Mouse (Mus musculus) telencephalon, adult 2 months (tissue): ENCODE results near the gene Fam83c.
"Not testable (repeated sequence)": the region's sequence is repeated elsewhere in the genome, so short reads cannot be mapped to it uniquely, and the experiment has no call there.

Experiments
- DNase-seq: peaks from one replicate; pipeline ENCODE4 v3.0.0-alpha.2; 2011; ENCODE audit warnings: low read depth, low spot score

The Fam83c gene

GRCm38 (mm10) chr2:155834732-155835131 is at the start of gene Fam83c:
Fam83c (minus strand) TSS chr2:155834854.
- DNase-seq, result no peak

GRCm38 (mm10) chr2:155882087-155882486 is 47.4 kb upstream of the Fam83c start:
- no peak for DNase-seq

GRCm38 (mm10) chr2:155878964-155879876 is 44.6 kb upstream of the Fam83c start:
- DNase-seq, result no peak

DNA sequence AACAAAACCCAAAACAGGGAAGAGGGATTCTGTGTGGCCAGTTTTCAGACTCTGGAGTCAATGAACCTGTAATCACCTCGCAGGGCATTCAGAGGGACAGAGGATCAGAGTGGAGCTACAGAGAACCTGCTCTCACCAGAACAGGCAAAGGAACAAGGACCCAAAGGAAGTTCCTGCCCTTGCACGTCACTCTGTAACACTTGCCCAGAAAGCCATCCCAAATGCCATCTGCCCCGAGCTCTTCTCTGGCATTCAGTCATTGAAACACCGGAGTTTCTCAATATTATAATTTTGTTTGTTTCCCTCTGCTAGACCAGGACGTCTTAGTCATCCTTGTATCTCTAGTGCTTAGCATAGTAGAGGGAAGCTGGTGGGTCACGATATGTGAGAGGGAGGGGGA is 39.0 kb upstream of the Fam83c start:
- DNase-seq, result no peak

DNA sequence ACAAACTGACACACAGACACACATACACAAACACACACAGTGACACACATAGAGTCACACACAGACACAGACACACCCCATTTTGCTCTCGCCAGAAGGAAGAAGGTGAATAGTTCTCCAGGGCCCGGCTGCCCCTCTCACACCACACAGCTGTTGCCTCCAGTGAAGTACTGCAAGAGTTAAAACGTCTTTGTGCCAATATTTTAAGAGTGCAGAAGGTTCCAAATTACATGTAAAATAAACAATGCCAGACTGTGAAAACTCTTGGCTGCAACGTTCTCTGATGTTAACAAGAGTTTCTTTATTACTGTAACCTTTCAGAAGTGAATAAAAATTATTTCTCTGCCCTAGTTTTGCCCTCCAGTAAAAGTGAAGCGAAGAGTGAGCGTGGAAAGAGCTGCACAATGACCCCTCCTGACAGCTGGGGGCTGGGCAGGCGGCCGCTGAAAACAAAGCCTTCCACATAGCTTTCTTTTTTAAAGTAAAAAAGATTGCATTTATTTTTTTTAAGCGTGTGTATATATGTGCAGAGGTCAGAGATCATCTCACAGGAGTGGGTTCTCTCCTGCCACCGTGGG is 38.4 kb upstream of the Fam83c start:
- no peak for DNase-seq

DNA sequence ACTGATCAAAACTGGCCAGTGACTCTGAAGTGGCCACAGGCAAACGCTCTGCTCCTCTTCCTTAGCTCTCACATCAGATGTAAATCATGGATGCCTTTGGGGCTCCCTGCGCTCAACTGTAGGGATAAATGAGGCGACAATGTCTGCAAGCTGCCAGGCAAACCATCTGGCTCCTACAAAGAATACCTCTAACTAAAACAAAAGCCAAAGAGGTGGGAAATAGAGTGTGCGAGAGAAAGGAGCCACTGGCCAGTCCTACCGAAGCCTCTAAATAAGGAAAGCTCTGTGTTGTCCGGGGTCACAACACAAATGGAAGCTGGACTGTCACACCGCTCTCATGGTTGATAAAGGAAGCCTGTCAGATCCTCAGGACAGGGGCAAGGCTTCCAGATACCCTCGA is 37.8 kb upstream of the Fam83c start:
- DNase-seq, result no peak

DNA sequence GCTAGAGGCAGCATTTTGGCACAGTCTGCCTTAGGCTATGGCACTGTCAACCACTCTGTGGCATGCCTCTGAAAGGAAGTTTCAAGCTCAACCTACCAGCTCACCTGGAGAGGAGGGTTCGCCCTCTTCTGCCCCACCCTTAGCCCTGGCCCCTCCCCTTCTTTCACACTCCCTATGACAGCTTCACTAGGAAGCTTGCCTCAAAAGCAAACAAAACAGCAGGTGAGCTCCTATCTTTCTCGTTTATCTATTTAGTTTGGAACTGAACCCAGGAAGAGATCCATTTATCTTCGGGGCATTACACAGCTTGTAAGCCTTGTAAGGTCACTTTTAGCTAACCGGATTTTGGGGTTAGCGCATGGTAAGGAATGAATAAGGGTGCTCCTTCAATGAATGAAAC is 35.1 kb upstream of the Fam83c start:
- DNase-seq, result no peak

GRCm38 (mm10) chr2:155868320-155868719 is 33.7 kb upstream of the Fam83c start:
- no peak for DNase-seq

DNA sequence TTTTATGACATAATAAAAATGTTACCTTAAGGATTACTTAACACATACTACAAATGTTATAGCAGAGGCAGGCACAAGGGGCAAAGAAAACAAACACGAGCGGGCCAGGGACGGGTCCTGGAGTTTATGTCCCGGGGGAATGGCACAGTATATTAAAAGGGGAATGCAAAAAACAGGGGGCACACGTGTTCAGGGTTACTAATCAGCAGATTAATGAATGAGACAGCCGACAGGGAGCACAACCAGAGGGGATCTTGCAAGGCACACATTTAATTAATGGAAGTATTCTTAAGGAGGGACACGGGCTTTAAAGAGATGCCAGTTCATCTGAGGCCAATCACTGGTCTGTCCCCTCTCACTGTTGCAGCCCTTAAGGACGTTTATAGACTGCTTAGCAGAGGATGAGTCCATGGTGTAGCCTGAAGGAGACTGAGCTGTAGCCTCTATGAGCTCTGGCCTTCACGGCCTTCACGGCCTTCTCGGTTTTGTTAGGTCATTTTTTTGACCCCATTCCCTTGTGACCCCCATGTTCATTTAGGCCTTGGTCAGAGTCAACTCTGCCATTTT is 28.7 kb upstream of the Fam83c start:
- DNase-seq, result no peak

GRCm38 (mm10) chr2:155862573-155863300 is 28.1 kb upstream of the Fam83c start:
- no peak for DNase-seq

DNA sequence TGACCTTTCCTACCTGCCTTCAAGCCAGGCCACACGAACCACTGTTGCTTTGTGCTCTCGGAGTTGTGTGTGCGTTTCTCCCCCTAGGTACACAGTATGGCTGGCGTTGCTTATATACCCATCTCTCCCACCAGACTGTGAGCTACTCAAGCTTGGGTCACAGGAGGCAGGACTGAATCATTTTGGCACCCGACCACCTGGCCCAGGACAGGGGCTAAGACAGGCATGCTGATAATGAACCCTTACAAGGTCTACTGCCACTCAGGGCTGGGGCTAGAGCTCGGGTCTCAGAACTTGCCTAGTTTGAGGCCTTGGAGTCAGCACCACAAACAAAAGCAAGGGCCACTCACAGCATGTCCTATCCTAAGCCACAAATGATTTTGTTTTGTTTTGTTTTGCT is 26.9 kb upstream of the Fam83c start:
- DNase-seq, result no peak

- DNase-seq, result no peak
These were observed 25.4 kb upstream of the Fam83c start for GRCm38 (mm10) chr2:155860102-155860501.

DNA sequence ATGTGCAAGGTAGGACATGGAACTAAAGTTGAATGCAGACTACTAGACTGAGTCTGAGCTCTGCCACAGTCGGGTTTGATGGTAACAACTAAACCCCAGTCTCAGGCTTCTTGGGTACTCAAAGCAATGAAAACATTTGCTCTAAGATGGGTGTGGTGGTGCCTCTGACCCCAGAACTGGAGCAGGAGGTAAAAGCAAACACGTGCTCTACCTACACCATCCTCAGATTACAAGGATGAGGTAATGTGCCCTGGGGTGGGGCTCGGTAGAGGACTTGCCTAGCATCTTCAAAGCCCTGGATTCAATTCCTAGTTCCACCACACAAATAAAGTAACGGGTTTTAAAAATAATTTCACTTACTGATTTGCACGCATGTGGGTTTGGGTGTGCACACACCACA is 17.9 kb upstream of the Fam83c start:
- no peak for DNase-seq

GRCm38 (mm10) chr2:155850120-155850519 is 15.5 kb upstream of the Fam83c start:
- DNase-seq, result no peak

- no peak for DNase-seq
These were observed 14.8 kb upstream of the Fam83c start for GRCm38 (mm10) chr2:155849464-155849863.

DNA sequence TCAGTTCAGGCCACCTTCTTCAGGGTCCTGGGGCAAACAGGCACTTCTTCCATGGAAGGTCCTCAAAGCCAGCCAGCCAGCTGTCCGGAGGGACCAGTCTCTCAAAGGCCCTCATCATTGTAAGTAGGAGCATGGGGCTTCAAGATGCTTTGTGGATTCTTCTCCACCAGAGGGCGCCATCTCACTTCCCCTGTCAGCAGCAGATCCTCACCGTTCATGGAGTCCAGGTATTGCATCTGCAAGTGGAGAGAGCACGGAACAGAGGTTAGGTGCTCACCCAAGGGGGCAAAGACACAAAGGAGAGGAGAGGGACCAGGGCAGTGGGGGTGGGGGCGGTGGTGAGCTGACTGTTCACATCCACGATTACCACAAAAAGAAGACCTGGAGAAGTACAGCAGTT is 13.6 kb upstream of the Fam83c start:
- peak; percentile 44 for DNase-seq

DNA sequence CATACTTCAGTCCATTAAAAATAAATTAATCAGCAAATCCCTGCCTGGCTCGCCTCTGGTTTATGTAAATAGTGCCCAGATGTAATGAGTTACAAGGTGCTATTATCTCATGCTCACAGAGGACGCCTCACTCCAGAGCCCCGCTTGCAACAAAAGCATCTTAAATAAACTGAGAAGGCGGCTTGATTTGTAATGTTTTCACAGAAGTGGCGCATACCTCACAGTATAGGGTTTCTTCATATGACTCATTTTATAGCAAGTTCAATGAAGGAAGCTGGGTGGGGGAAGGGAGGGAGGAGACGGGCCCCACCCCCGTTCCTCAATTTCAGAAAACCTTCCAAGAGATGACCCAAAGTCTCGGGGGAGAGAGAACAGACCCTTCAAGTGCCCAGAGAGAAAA is 12.3 kb upstream of the Fam83c start:
- DNase-seq, result no peak

- no peak for DNase-seq
These were observed 4.3 kb upstream of the Fam83c start for GRCm38 (mm10) chr2:155838961-155839360.

GRCm38 (mm10) chr2:155837961-155838360 is 3.3 kb upstream of the Fam83c start:
- DNase-seq, result no peak

GRCm38 (mm10) chr2:155832087-155832486 is 2.6 kb downstream of the Fam83c start:
- not testable (repeated sequence) for DNase-seq

GRCm38 (mm10) chr2:155831302-155831701 is 3.4 kb downstream of the Fam83c start:
- no peak for DNase-seq

- DNase-seq, result no peak
These were observed 3.8 kb downstream of the Fam83c start for GRCm38 (mm10) chr2:155830841-155831240.
